18 mouse cellular contexts compared by ENCODE assay signal in the genomic region with DNA sequence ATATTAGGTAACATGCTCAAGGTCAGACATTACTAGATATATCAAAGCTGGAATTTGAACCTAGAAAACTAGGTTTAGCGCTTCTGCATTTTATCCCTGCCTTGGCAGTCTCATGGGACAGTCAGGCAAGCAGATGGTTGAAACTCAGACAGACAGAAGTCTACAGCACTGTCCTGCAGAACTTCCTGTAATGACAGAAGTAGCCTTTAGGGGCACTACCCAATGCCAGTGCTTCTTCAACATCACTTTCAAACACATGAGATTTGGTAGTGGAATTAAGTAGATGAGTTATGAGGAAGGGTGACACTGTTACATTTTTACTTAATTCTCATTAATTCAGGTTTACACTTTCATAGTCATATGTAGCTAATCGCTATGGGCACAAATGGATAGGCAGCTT.
DNase-seq lines count a peak whose midpoint lies in the region; ATAC-seq and TF ChIP-seq lines count a peak whose summit lies in the region.
"Had no signal": no experiment of that assay in that cellular context is flagged by ENCODE, and none has a peak within 500 bp of the region (broad histone marks: within the 10 kb centered on the region; RNA-seq: fewer than 3 reads in every experiment).

No protein-coding gene starts in this region.

- no peaks in the 10 kb centered on the region for H3K27me3 ChIP-seq in kidney, adult 2 months (replicated peaks; ENCODE audit: control insufficient read depth, insufficient read depth, low read length)
- no peaks in the 10 kb centered on the region for H3K27me3 ChIP-seq in stomach, postnatal 0 days (ENCODE audit: control insufficient read depth, insufficient read depth, low read length)
- H3K27me3 ChIP-seq: forebrain, embryonic 15.5 days; lung, embryonic 15.5 days had no signal

- no peak overlapping the region for H3K27ac ChIP-seq in kidney, adult 2 months (ENCODE audit: insufficient read depth, low read depth, low read length)
- no peak overlapping the region for H3K27ac ChIP-seq in stomach, postnatal 0 days (replicated peaks)
- H3K27ac ChIP-seq: forebrain, embryonic 15.5 days; hindbrain, embryonic 10.5 days; limb, embryonic 12.5 days; lung, embryonic 15.5 days; midbrain, embryonic 12.5 days had no signal

- TF ChIP-seq EP300 in stomach, postnatal 0 days (optimal IDR thresholded peaks at IDR 0.05), result no peak

- H3K4me2 ChIP-seq in stomach, postnatal 0 days (replicated peaks; ENCODE audit: low read depth), result no peak overlapping the region
- H3K4me2 ChIP-seq: forebrain, embryonic 15.5 days; limb, embryonic 12.5 days; lung, embryonic 15.5 days; midbrain, embryonic 12.5 days had no signal

- TF ChIP-seq CTCF in kidney, adult 2 months (conservative IDR thresholded peaks at IDR 0.05; ENCODE audit: insufficient read depth, insufficient read length, low read depth, low read length), result no peak
- TF ChIP-seq CTCF in lung, adult 2 months (IDR thresholded peaks at IDR 0.05; ENCODE audit: insufficient read depth, low read length), result no peak
- TF ChIP-seq CTCF in stomach, postnatal 0 days (IDR thresholded peaks at IDR 0.05; ENCODE audit: low read depth), result peak; percentile 61

- no peaks in the 10 kb centered on the region for H3K9me3 ChIP-seq in stomach, postnatal 0 days (ENCODE audit: control insufficient read depth, low read length)
- H3K9me3 ChIP-seq: forebrain, embryonic 15.5 days; hindbrain, embryonic 10.5 days; limb, embryonic 12.5 days; lung, embryonic 15.5 days; midbrain, embryonic 12.5 days had no signal

- H3K4me1 ChIP-seq in kidney, adult 2 months (ENCODE audit: control insufficient read depth, insufficient read depth, low read length), result no peaks in the 10 kb centered on the region
- no peaks in the 10 kb centered on the region for H3K4me1 ChIP-seq in lung, adult 2 months (ENCODE audit: control insufficient read depth, insufficient read depth, low read length)
- no peaks in the 10 kb centered on the region for H3K4me1 ChIP-seq in stomach, postnatal 0 days (replicated peaks; ENCODE audit: control insufficient read depth, insufficient read depth)
- H3K4me1 ChIP-seq: forebrain, embryonic 15.5 days; midbrain, embryonic 12.5 days had no signal

- over 99% methylated on average over 2 of the region's 2 CpGs for WGBS in kidney, adult 2 months
- 85% methylated on average over 2 of the region's 2 CpGs for WGBS in lung, adult 2 months
- 75% methylated on average over 2 of the region's 2 CpGs for WGBS in stomach, postnatal 0 days

- peak; percentile 8 to 13 for DNase-seq in cerebellum, postnatal 10 days
- DNase-seq in cerebellum, postnatal 36 days, result no peak
- DNase-seq in kidney, adult 2 months, result peak; percentile 9
- DNase-seq in kidney, postnatal 25 days, result no peak
- DNase-seq in lung, postnatal 36 days, result peak; percentile 1
- no peak for DNase-seq in lung, adult 2 months
- no peak for DNase-seq in stomach, postnatal 0 days (ENCODE audit: low spot score)
- no peak for DNase-seq in ovary, postnatal 10 days (ENCODE audit: low spot score)
- DNase-seq: cerebellum, adult 8-10 months; gastrocnemius, postnatal 25 days; kidney, postnatal 14 days; right cerebral cortex, postnatal 14 days; thymus, postnatal 36 days had no signal

- no peak overlapping the region for H3K4me3 ChIP-seq in kidney, adult 2 months (ENCODE audit: insufficient read depth, low read depth, low read length)
- no peak overlapping the region for H3K4me3 ChIP-seq in lung, adult 2 months (replicated peaks; ENCODE audit: extremely low read depth, low read depth, low read length)
- no peak overlapping the region for H3K4me3 ChIP-seq in stomach, postnatal 0 days (ENCODE audit: low read depth, low read length)
- H3K4me3 ChIP-seq: forebrain, embryonic 15.5 days; hindbrain, embryonic 10.5 days; limb, embryonic 12.5 days; lung, embryonic 15.5 days; midbrain, embryonic 12.5 days had no signal

- no peak for ATAC-seq in stomach, postnatal 0 days (ENCODE audit: low FRiP score, low TSS enrichment)
- ATAC-seq: forebrain, embryonic 15.5 days had no signal

- TF ChIP-seq POLR2A in kidney, adult 2 months (IDR thresholded peaks at IDR 0.05; ENCODE audit: low read depth, low read length), result no peak
- no peak for TF ChIP-seq POLR2A in lung, adult 2 months (IDR thresholded peaks at IDR 0.05; ENCODE audit: borderline replicate concordance, extremely low read depth, low read depth, low read length)

- no peaks in the 10 kb centered on the region for H3K36me3 ChIP-seq in kidney, adult 2 months (ENCODE audit: control insufficient read depth, insufficient read depth, low read length)
- H3K36me3 ChIP-seq in stomach, postnatal 0 days (ENCODE audit: control insufficient read depth, insufficient read depth, low read length), result no peaks in the 10 kb centered on the region
- H3K36me3 ChIP-seq: forebrain, embryonic 15.5 days; hindbrain, embryonic 10.5 days; limb, embryonic 12.5 days; lung, embryonic 15.5 days; midbrain, embryonic 12.5 days had no signal

- no peak overlapping the region for H3K9ac ChIP-seq in stomach, postnatal 0 days (ENCODE audit: low read length)
- H3K9ac ChIP-seq: forebrain, embryonic 15.5 days; limb, embryonic 12.5 days; lung, embryonic 15.5 days; midbrain, embryonic 12.5 days had no signal

Comparison
In these comparisons a context has a peak if more than half of its experiments do, and no peak if none do; other contexts are left out.
1. DNase-seq: peak in cerebellum, postnatal 10 days (2 of 2), kidney, adult 2 months (single experiment) and lung, postnatal 36 days (single experiment); none in cerebellum, postnatal 36 days (0 of 2), kidney, postnatal 25 days (0 of 2), lung, adult 2 months (single experiment), stomach, postnatal 0 days (single experiment) and ovary, postnatal 10 days (single experiment).